Mouse (Mus musculus): ENCODE data around the gene Auts2. TPM values are rescaled to one million over a fixed set of nuclear protein-coding genes. Genes with fewer than 3 reads are reported as not detected.

The Auts2 gene
- total RNA-seq, 4 experiments from 2014 or later, result 30.7 to 75.1 (median 38.7) TPM

- no peak for DNase-seq
Measured at GRCm38 (mm10) chr5:131647104-131647682, 896.0 kb downstream of the Auts2 start.

GRCm38 (mm10) chr5:131646192-131646775 is 896.9 kb downstream of the Auts2 start:
- DNase-seq, result no peak

GRCm38 (mm10) chr5:131645341-131646191 is 897.6 kb downstream of the Auts2 start:
- no peak for DNase-seq

- no peak for DNase-seq
Measured at GRCm38 (mm10) chr5:131644331-131644730, 898.8 kb downstream of the Auts2 start.

GRCm38 (mm10) chr5:131643176-131644174 is 899.7 kb downstream of the Auts2 start:
- DNase-seq, result no peak

GRCm38 (mm10) chr5:131642752-131643151 is 900.4 kb downstream of the Auts2 start:
- no peak for DNase-seq

GRCm38 (mm10) chr5:131636431-131636830 is 906.7 kb downstream of the Auts2 start:
- no peak for DNase-seq

GRCm38 (mm10) chr5:131634731-131635130 is 908.4 kb downstream of the Auts2 start:
- DNase-seq, result no peak

- DNase-seq, result no peak
Measured at GRCm38 (mm10) chr5:131631998-131632379, 911.2 kb downstream of the Auts2 start.

- DNase-seq, result no peak
Measured at GRCm38 (mm10) chr5:131631038-131631997, 911.8 kb downstream of the Auts2 start.

GRCm38 (mm10) chr5:131630577-131630976 is 912.6 kb downstream of the Auts2 start:
- no peak for DNase-seq

GRCm38 (mm10) chr5:131616113-131616876 is 926.8 kb downstream of the Auts2 start:
- no peak for DNase-seq

- no peak for DNase-seq
Measured at GRCm38 (mm10) chr5:131614238-131614637, 928.9 kb downstream of the Auts2 start.

- DNase-seq, result no peak
Measured at GRCm38 (mm10) chr5:131613301-131613700, 929.8 kb downstream of the Auts2 start.

GRCm38 (mm10) chr5:131610702-131611101 is 932.4 kb downstream of the Auts2 start:
- no peak for DNase-seq

- peak; percentile 27 for DNase-seq
Measured at GRCm38 (mm10) chr5:131606786-131607185, 936.4 kb downstream of the Auts2 start.

- DNase-seq, result no peak
Measured at GRCm38 (mm10) chr5:131601934-131602692, 941.0 kb downstream of the Auts2 start.

- peak; percentile 93 for DNase-seq
Measured at GRCm38 (mm10) chr5:131600325-131601125, 942.6 kb downstream of the Auts2 start.

- no peak for DNase-seq
Measured at GRCm38 (mm10) chr5:131597503-131597902, 945.6 kb downstream of the Auts2 start.

Data from adrenal gland, adult 8-10 months (tissue).